Mouse (Mus musculus) embryonic fibroblast, embryonic 13.5 days (primary cell): ENCODE data around the gene Sbno2. TPM values are rescaled to one million over a fixed set of nuclear protein-coding genes. Genes with fewer than 3 reads are reported as not detected.

Source experiments
- H3K27ac ChIP-seq: 2 replicates; pipeline ENCODE4 v1.5.1; 2012; ENCODE audit warnings: low read length, control low read depth, inconsistent platforms; ENCODE audit not compliant: insufficient read depth
- H3K4me1 ChIP-seq: 2 replicates; pipeline ENCODE4 v1.6.1; 2011; ENCODE audit warnings: low read length; ENCODE audit not compliant: control insufficient read depth, insufficient read depth
- H3K4me3 ChIP-seq: 2 replicates; pipeline ENCODE4 v1.5.1; 2011; ENCODE audit warnings: mild to moderate bottlenecking, control low read depth, low read length; ENCODE audit not compliant: insufficient read depth
- CTCF ChIP-seq: IDR thresholded peaks from 2 replicates; pipeline ENCODE4 v1.5.1; 2011; ENCODE audit warnings: mild to moderate bottlenecking, control low read depth, low read length, moderate library complexity, borderline replicate concordance; ENCODE audit not compliant: insufficient read depth
- POLR2A ChIP-seq: IDR thresholded peaks from 2 replicates; pipeline ENCODE4 v1.6.1; 2011; ENCODE audit warnings: low read depth, mild to moderate bottlenecking, control low read depth, low read length, moderate library complexity
- polyA plus RNA-seq: library from polyadenylated mRNA; stranded (reverse); fragments of >200 nt; gene quantifications from 2 replicates; pipeline ENCODE4 v1.2.4, GENCODE M21; 2011; ENCODE audit warnings: low read depth; ENCODE audit not compliant: missing spikeins, insufficient read length

The Sbno2 gene
- 50.7 and 53.5 TPM in 2 replicates for polyA plus RNA-seq

DNA sequence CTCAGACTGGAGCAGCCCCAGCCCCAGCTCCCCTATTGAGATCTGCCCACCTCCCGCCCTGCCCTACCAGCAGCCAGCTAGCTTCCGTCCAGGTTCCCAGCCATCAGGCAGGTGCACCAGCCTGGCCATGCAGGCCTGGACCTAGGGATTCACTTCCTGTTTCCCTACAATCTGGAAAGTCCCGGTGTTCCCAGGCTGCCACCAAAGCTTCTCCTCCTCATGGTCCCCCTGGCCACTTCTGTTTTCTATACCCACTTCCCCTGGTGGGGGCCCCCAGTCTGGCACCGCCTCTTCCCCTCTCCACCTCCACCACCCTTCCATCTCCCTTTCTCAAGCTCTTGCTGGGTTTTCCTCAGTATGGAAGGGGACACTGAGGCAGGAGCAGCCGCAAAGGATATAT is at the start of gene Sbno2:
Gene Sbno2 (minus strand): TSS at position 112 of the 400 bp plus-strand sequence.
- Histone ChIP-seq H3K27ac (peak within 1 kb of the TSS; percentile 81), H3K4me1 (peaks cover 5% of the 10 kb centered on the region; the same call in 1 of the 2 replicates), H3K4me3 (no peak within 1 kb of the TSS)
- TF ChIP-seq POLR2A (no peak), CTCF (no peak)

DNA sequence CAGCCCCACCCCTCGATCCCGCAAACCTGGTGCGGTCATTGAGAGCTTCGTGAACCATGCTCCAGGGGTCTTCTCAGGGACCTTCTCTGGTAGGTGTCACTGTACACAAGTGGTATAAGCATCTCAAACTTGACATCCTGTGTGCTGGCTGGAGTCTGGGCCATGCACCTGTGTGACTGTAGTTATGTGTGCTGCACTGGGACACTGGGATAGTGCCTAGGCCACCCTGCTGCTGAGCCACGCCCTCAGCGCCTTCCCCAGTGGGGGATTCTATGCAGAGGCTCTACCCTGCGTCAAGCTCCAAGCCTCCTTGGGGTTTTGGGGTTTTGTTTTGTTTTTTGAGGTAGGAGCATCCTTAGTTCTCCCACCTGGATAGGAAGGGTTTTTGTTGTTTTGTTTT is 49.0 kb upstream of the Sbno2 start:
- Histone ChIP-seq H3K4me3 (no peak overlapping the region), H3K4me1 (peaks cover 19% of the 10 kb centered on the region), H3K27ac (no peak overlapping the region)
- TF ChIP-seq CTCF, result no peak

DNA sequence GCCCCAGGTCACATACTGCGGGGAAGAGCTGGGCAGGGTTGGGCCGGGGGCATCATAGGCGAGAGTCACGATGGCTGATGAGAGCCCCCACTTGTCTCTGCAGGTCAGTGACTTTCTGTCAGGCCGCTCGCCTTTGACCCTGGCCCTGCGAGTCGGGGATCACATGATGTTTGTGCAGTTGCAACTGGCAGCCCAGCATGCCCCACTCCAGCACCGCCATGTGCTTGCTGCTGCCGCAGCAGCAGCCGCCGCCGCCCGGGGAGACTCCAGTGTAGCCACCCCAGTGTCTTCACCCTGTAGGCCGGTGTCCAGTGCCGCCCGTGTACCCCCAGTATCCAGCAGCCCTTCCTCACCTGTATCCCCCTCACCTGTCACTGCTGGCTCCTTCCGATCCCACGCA is 48.3 kb upstream of the Sbno2 start:
- Histone ChIP-seq H3K4me1 (peaks cover 13% of the 10 kb centered on the region), H3K4me3 (0 out of 2 replicates have a peak overlapping the region, but pooled peaks have one; percentile 2), H3K27ac (no peak overlapping the region)
- TF ChIP-seq CTCF, result no peak
- no peak for TF ChIP-seq POLR2A

DNA sequence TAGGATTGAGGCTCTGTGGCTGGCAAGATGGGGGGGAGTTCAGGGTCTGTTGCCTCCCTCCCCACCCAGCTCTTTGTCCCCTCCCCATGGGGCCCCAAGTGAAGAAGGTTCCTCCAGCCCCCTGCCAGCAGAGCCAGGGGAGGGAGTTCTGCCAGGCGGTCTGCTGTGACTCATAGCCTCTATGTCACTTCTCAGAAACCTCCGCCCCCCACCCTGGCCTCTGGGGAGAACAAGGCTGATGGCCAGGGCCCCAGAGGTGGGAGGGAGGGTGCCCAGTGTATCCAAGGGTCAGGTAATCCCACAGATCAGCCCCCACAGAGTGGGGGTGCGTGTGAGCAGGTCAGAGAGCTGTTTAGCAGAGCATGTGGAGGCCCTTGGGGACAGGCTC is 47.5 kb upstream of the Sbno2 start:
- TF ChIP-seq CTCF, result no peak
- peak; percentile 27; the same call in 1 of the 2 replicates for TF ChIP-seq POLR2A
- peaks cover 12% of the 10 kb centered on the region for H3K4me1 ChIP-seq
- peak overlapping the region; percentile 95 for H3K27ac ChIP-seq
- peak overlapping the region; percentile 81 for H3K4me3 ChIP-seq

GRCm38 (mm10) chr10:80152071-80152872 is 46.9 kb upstream of the Sbno2 start:
- H3K4me3 ChIP-seq, result peak overlapping the region; percentile 81

DNA sequence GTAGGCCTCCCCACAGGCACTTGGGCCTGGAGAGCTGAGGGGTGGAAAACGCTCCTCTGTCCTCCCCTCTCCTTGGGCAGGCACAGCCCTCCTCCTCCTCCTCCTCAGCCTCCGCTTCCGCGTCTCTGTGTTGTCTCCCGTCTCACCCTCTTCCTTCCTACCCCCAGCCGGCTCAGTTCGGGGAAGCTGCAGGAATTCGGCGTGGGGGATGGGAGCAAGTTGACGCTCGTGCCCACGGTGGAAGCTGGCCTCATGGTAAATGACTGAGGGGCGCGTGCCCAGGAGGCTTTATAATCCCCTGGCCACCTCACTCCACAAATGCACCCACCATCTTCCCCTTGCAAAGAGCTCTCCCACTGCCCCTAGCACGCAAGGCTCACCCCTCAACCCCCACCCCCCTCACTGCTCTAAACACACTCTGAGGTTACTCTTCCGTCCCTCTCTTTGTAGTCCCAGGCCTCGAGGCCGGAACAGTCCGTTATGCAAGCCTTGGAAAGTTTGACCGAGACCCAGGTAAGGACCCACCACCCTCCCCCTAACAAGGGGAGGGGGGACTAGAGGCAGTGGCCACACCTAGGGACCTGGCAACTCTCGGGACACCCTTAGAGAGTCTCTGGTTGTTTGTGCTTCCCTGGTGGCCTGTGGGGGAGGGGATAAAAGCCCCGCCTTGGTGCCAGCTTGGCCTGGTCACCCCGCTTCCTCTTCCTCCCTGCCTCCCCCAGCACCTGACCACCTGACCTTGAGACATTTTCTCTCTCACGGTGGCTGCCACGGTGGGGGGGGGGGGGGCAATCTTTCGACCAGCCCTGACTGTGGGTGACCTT is 46.1 kb upstream of the Sbno2 start:
- Histone ChIP-seq H3K4me3 (peak overlapping the region; percentile 81), H3K27ac (peak overlapping the region; percentile 95), H3K4me1 (peaks cover 14% of the 10 kb centered on the region)
- peak; percentile 50; the same call in 1 of the 2 replicates for TF ChIP-seq POLR2A
- no peak for TF ChIP-seq CTCF

More at GRCm38 (mm10) chr10:80152071-80152872, 46.9 kb upstream of the Sbno2 start:
- Histone ChIP-seq H3K4me1 (peaks cover 12% of the 10 kb centered on the region), H3K27ac (peak overlapping the region; percentile 95)
- TF ChIP-seq POLR2A (peak; percentile 41), CTCF (no peak)

DNA sequence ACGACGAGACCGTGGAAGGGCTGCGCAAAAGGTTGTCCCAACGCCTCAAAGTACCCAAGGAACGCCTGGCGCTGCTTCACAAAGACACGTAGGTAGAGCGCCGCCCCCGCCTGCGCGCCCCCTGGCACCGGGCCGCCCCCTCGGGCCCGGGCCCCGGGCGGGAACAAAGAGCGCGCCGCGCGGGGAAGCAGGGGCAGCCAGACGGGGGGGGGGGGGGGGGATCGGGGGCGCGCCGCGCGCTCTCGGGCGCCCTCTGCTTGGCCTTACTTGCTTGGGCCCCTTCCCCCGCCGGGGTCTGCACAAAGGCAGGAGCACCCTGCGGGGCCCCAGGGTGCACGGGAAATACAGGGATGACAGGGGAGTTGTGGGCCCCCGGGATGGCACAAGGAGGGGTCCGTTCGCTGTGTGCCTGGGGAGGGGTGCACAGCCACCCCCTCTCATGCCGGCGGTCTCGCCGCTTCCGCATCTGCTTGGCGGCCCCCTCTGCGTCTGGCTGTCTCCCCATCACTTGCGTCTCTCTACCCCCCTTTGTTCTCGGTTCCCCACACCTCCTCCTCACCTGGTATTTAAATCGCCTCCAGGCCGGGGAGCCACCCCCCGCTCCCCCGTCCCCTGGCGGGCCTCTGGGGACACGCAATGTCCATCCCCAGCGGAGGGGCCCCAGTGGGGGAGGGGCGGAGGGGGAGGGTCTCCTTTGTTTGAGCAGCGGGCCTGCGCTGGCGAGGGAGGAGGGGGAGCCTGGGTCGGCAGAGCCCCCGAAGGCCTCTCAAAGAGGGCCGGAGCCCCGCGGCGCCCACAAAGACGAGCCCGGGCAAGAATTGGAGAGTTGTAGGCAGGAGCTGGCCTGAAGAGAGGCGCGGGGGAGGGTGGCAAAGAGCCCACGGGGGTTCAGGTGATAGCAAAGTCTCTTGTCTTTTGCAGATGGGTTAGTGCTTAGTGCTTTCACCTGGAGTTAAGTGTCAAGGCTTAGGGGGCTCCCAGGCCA is 45.1 kb upstream of the Sbno2 start:
- TF ChIP-seq CTCF (no peak), POLR2A (no peak; the same call in none of the 2 replicates)
- H3K27ac ChIP-seq, result peak overlapping the region; percentile 95
- H3K4me3 ChIP-seq, result peak overlapping the region; percentile 81
- H3K4me1 ChIP-seq, result peaks cover 10% of the 10 kb centered on the region

DNA sequence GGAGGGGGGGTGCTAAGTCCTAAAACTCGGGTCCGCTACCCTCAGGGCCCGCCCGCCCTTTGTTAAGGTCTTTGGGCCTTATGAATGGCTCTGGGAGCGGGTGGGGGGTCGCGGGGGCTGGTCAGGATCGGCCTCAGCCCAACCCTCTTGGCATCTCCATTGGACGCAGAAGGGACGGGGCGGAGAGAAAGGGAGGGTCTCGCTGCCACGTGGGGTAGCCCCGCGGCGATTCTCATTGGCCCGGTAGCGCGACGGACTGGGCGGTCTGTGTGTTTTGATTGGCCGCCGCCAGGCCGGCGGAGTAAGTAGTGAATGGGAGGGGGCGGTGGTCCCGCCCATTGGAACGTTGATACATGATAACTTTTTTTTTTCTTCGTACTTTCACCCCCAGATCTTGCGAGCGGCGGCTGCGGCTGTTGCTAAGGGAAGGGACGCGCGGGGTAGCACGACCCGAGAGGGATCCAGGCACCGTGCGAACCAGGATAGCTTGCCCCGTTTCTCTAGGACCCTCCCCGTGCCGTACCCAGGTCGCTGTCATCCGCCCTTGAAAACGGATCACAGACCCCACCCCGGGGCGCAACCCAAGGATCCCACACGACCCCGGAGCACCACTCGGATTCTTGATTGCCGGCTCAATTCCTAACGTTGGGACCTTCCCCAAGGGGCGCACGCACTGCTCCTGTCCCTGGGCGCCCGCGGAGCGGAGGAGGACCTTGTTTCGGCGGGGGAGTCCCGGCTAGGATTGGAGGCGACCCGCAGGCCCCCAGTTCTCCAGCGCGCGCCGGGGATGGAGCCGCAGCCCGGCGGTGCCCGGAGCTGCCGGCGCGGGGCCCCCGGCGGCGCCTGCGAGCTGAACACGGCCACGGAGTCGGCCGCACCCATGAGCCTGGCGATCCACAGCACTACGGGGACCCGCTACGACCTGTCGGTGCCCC is 44.2 kb upstream of the Sbno2 start:
- no peak for TF ChIP-seq CTCF
- TF ChIP-seq POLR2A, result peak; percentile 97
- peaks cover 2% of the 10 kb centered on the region for H3K4me1 ChIP-seq
- peak overlapping the region; percentile 87 for H3K27ac ChIP-seq
- peak overlapping the region; percentile 81 for H3K4me3 ChIP-seq
